Mouse (Mus musculus): Measurements from ENCODE around the gene Faf2.

- TF ChIP-seq CTCF (IDR thresholded peaks at IDR 0.05; ENCODE audit: extremely low read depth, insufficient read depth, insufficient read length, insufficient replicate concordance) (no peak), POLR2A (IDR thresholded peaks at IDR 0.05; ENCODE audit: low read depth, low read length) (no peak)
Measured at GRCm38 (mm10) chr13:54604221-54604620, 17.4 kb upstream of the Faf2 start.
